Mouse (Mus musculus) neural tube, embryonic 14.5 days (tissue): ENCODE data around the gene Nipal3. TPM values are rescaled to one million over a fixed set of nuclear protein-coding genes. Genes with fewer than 3 reads are reported as not detected.

Source experiments
- ATAC-seq: fragments of 200-750 bp; cut with Nextera tagmentation; 2 replicates; pipeline ENCODE4 v1.8.0; 2017; ENCODE audit warnings: low read depth, mild to moderate bottlenecking, moderate TSS enrichment, moderate library complexity
- H3K27ac ChIP-seq: fragments of 300-500 bp; sonication (generic); 2 replicates; pipeline ENCODE4 v1.5.1; 2014; ENCODE audit warnings: low read depth, mild to moderate bottlenecking, control low read depth, low read length, moderate library complexity, mixed read lengths
- H3K27me3 ChIP-seq: fragments of 300-500 bp; sonication (generic); 2 replicates; pipeline ENCODE4 v1.6.1; 2014; ENCODE audit warnings: low read length; ENCODE audit not compliant: control insufficient read depth, insufficient read depth
- H3K36me3 ChIP-seq: fragments of 300-500 bp; sonication (generic); 2 replicates; pipeline ENCODE4 v1.6.1; 2014; ENCODE audit warnings: low read length, mixed read lengths; ENCODE audit not compliant: control insufficient read depth, insufficient read depth
- H3K4me1 ChIP-seq: fragments of 300-500 bp; sonication (generic); 2 replicates; pipeline ENCODE4 v1.6.1; 2014; ENCODE audit warnings: low read length; ENCODE audit not compliant: control insufficient read depth, insufficient read depth
- H3K4me2 ChIP-seq: fragments of 300-500 bp; sonication (generic); 2 replicates; pipeline ENCODE4 v1.6.1; 2014; ENCODE audit warnings: mild to moderate bottlenecking, low read depth, low read length, control low read depth
- H3K4me3 ChIP-seq: fragments of 300-500 bp; sonication (generic); 2 replicates; pipeline ENCODE4 v1.5.1; 2014; ENCODE audit warnings: low read depth, low read length, control low read depth, mixed read lengths
- H3K9ac ChIP-seq: fragments of 300-500 bp; sonication (generic); replicated peaks from 2 replicates; pipeline ENCODE4 v1.6.1; 2014; ENCODE audit warnings: low read depth, mild to moderate bottlenecking, control low read depth, low read length, mixed read lengths
- H3K9me3 ChIP-seq: fragments of 300-500 bp; sonication (generic); 2 replicates; pipeline ENCODE4 v1.6.1; 2016; ENCODE audit warnings: low read length; ENCODE audit not compliant: control insufficient read depth
- WGBS: fragments of 180-500 bp; shearing (Covaris S2); extraction: QIAGEN DNeasy Blood & Tissue Kit; methylation state at CpG from one replicate; pipeline ENCODE4 v1.1.7; 2014; 5-methylcytosine and 5-hydroxymethylcytosine counted together
- polyA plus RNA-seq: library from polyadenylated mRNA; unstranded; fragments of >200 nt; fragmentation: Nextera tagmentation; extraction: Ambion mirVana; gene quantifications from 2 replicates; pipeline ENCODE4 v1.2.1, GENCODE M21; 2014

Nipal3 gene
- polyA plus RNA-seq, result 4.8 and 14.9 TPM in 2 replicates

DNA sequence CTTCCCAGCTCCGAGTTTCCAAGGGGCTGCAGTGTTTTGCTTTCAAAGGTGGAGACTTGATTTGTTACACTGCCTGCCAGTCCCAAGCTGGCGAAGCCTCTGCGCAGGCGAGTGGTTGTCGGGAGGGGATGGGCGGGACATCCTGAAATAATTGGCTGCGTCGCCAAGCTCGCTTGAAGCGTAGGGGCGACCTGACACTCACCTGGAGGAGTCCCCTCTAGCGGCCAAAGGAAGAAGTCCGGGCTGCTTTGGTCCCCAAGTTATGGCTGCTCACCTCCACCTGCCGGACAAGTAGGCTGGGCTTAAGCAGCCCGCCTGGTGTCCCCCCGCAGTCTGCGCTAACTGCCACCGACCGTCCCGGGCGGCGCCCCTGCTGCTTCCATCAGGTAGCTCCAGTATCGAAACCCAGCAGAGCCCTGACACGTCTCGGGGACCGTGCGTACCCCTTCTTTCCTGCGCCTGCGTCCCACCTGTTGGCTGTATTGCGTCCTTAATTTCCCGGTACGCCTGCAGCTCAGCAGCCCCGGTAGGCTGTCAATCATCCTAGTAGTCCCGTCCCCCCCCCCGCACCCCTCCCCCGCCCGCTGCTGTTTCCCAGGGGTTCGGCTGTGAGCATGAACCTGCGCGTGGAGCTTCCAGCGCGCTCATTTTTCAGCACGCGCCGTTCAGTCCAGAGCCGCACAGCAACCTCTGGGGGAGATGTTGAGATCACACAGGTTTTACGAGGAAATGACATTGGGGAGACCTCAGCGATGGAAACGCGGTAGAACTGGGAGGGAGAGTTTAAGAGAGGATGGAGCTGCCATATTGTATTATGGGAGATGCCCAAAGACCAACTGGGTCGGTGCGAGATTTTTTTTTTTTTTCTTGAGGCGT, at the start of gene Nipal3, which contains the start of gene Stpg1:
Nipal3 (minus strand) TSS at position 518 of the 876 bp plus-strand sequence.
Stpg1 (plus strand) TSS at position 270 of the 876 bp plus-strand sequence.
- H3K9me3 ChIP-seq, result no peaks in the 10 kb centered on the region
- peaks cover 4% of the 10 kb centered on the region for H3K36me3 ChIP-seq
- H3K4me3 ChIP-seq, result peak within 1 kb of the TSS; percentile 56
- peak; percentile 97 for ATAC-seq
- WGBS, result under 1% methylated on average over 53 of the region's 53 CpGs
- peak within 1 kb of the TSS; percentile 47 for H3K9ac ChIP-seq
- H3K27me3 ChIP-seq, result no peaks in the 10 kb centered on the region
- 0 out of 2 replicates have a peak within 1 kb of the TSS, but pooled peaks have one; percentile 5 for H3K27ac ChIP-seq
- peak within 1 kb of the TSS; percentile 90 for H3K4me2 ChIP-seq
- peaks cover 8% of the 10 kb centered on the region for H3K4me1 ChIP-seq

- ATAC-seq, result no peak
- H3K4me2 ChIP-seq, result no peak overlapping the region
- no peaks in the 10 kb centered on the region for H3K27me3 ChIP-seq
- H3K36me3 ChIP-seq, result no peaks in the 10 kb centered on the region
- H3K4me1 ChIP-seq, result peaks cover 11% of the 10 kb centered on the region; the same call in 1 of the 2 replicates
- H3K9me3 ChIP-seq, result no peaks in the 10 kb centered on the region
- H3K4me3 ChIP-seq, result no peak overlapping the region
- H3K27ac ChIP-seq, result no peak overlapping the region
- 87% methylated on average over 2 of the region's 2 CpGs for WGBS
- H3K9ac ChIP-seq, result no peak overlapping the region
Measured at GRCm38 (mm10) chr4:135544284-135544683, 49.4 kb upstream of the Nipal3 start.

- H3K4me1 ChIP-seq, result peaks cover 1% of the 10 kb centered on the region; the same call in 1 of the 2 replicates
Measured at GRCm38 (mm10) chr4:135540057-135540456, 45.2 kb upstream of the Nipal3 start.

GRCm38 (mm10) chr4:135539056-135539455, 44.2 kb upstream of the Nipal3 start:
- WGBS, result 82% methylated on average over 12 of the region's 12 CpGs
- no peak overlapping the region for H3K4me2 ChIP-seq
- no peaks in the 10 kb centered on the region for H3K4me1 ChIP-seq
- no peak overlapping the region for H3K4me3 ChIP-seq
- H3K27me3 ChIP-seq, result no peaks in the 10 kb centered on the region
- H3K27ac ChIP-seq, result no peak overlapping the region
- no peaks in the 10 kb centered on the region for H3K36me3 ChIP-seq
- H3K9ac ChIP-seq, result no peak overlapping the region
- ATAC-seq, result no peak
- no peaks in the 10 kb centered on the region for H3K9me3 ChIP-seq

More at GRCm38 (mm10) chr4:135540057-135540456, 45.2 kb upstream of the Nipal3 start:
- H3K36me3 ChIP-seq, result no peaks in the 10 kb centered on the region
- no peak overlapping the region for H3K4me2 ChIP-seq
- no peaks in the 10 kb centered on the region for H3K9me3 ChIP-seq
- no peak overlapping the region for H3K9ac ChIP-seq
- ATAC-seq, result peak; percentile 69; the same call in 1 of the 2 replicates
- no peaks in the 10 kb centered on the region for H3K27me3 ChIP-seq
- H3K27ac ChIP-seq, result peak overlapping the region; percentile 50; the same call in 1 of the 2 replicates
- WGBS, result 37% methylated on average over 9 of the region's 9 CpGs
- H3K4me3 ChIP-seq, result no peak overlapping the region

DNA sequence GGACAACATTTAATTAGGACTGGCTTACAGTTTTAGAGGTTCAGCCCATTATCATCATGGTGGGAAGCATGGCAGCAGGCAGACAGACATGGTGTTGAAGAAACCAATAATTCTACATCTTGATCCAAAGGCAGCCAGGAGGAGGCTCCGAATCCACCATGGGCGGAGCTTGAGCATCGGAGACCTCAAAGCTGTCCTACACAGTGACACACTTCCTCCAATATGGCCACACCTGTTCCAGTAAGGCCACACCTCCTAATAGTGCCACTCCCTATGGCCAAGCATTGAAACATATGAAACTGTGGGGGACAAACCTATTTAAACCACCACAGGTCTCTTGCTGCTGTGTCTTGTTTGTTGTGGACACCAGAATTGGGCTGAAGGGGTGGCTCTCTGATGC, 40.2 kb upstream of the Nipal3 start:
- H3K36me3 ChIP-seq, result no peaks in the 10 kb centered on the region

GRCm38 (mm10) chr4:135533001-135533400, 38.2 kb upstream of the Nipal3 start:
- ATAC-seq, result no peak
- H3K36me3 ChIP-seq, result no peaks in the 10 kb centered on the region
- H3K27me3 ChIP-seq, result no peaks in the 10 kb centered on the region
- H3K27ac ChIP-seq, result no peak overlapping the region
- H3K4me1 ChIP-seq, result no peaks in the 10 kb centered on the region; the same call in 1 of the 2 replicates
- H3K4me3 ChIP-seq, result no peak overlapping the region
- no peak overlapping the region for H3K4me2 ChIP-seq
- H3K9ac ChIP-seq, result no peak overlapping the region
- H3K9me3 ChIP-seq, result no peaks in the 10 kb centered on the region
- 76% methylated on average over 6 of the region's 6 CpGs for WGBS

More for the DNA sequence above, 40.2 kb upstream of the Nipal3 start:
- Histone ChIP-seq H3K4me2 (no peak overlapping the region), H3K9ac (no peak overlapping the region), H3K4me3 (no peak overlapping the region), H3K9me3 (no peaks in the 10 kb centered on the region), H3K4me1 (no peaks in the 10 kb centered on the region; the same call in 1 of the 2 replicates), H3K27me3 (no peaks in the 10 kb centered on the region), H3K27ac (no peak overlapping the region)
- no peak for ATAC-seq
- 98% methylated on average over 3 of the region's 3 CpGs for WGBS

GRCm38 (mm10) chr4:135531771-135532613, 37.2 kb upstream of the Nipal3 start:
- 45% methylated on average over 9 of the region's 9 CpGs for WGBS
- Histone ChIP-seq H3K27ac (no peak overlapping the region), H3K4me3 (no peak overlapping the region), H3K9me3 (no peaks in the 10 kb centered on the region), H3K9ac (no peak overlapping the region), H3K36me3 (no peaks in the 10 kb centered on the region), H3K4me1 (no peaks in the 10 kb centered on the region; the same call in 1 of the 2 replicates), H3K27me3 (no peaks in the 10 kb centered on the region), H3K4me2 (no peak overlapping the region)
- no peak for ATAC-seq

GRCm38 (mm10) chr4:135531236-135531635, 36.4 kb upstream of the Nipal3 start:
- Histone ChIP-seq H3K27ac (no peak overlapping the region; the same call in 1 of the 2 replicates), H3K4me1 (no peaks in the 10 kb centered on the region; the same call in 1 of the 2 replicates), H3K9ac (no peak overlapping the region), H3K4me2 (no peak overlapping the region), H3K27me3 (no peaks in the 10 kb centered on the region), H3K9me3 (no peaks in the 10 kb centered on the region), H3K36me3 (no peaks in the 10 kb centered on the region), H3K4me3 (no peak overlapping the region)
- WGBS, result 77% methylated on average over 9 of the region's 9 CpGs
- ATAC-seq, result no peak
